Mouse (Mus musculus): ENCODE measurements at regions not wholly inside any gene's neighbourhood (a gene's known extent, or its start where the extent isn't known, plus 50 kb on each side); places are given as distances from the start of the nearest gene placed in this dataset.

GRCm38 (mm10) chr1:189499703-189500102 lies 97.6 kb upstream of the Kcnk2 start:
- Histone ChIP-seq H3K27ac (ENCODE audit: low read depth, low read length) (no peak overlapping the region), H3K9me3 (ENCODE audit: control insufficient read depth) (no peaks in the 10 kb centered on the region), H3K4me3 (ENCODE audit: low read depth, low read length) (no peak overlapping the region), H3K9ac (ENCODE audit: low read depth, low read length) (no peak overlapping the region), H3K36me3 (ENCODE audit: control insufficient read depth, insufficient read depth) (no peaks in the 10 kb centered on the region), H3K4me1 (replicated peaks; ENCODE audit: control insufficient read depth, insufficient read depth, low read length) (no peaks in the 10 kb centered on the region), H3K27me3 (replicated peaks; ENCODE audit: control insufficient read depth, insufficient read depth, low read length) (no peaks in the 10 kb centered on the region), H3K4me2 (replicated peaks; ENCODE audit: low read depth) (0 out of 2 replicates have a peak overlapping the region, but pooled peaks have one; percentile 38)
- ATAC-seq: no peak
- WGBS: 47% methylated on average over 3 of the region's 3 CpGs
- no peak for TF ChIP-seq CTCF (IDR thresholded peaks at IDR 0.05; ENCODE audit: low read depth)

- H3K4me1 ChIP-seq (replicated peaks; ENCODE audit: control insufficient read depth, insufficient read depth, low read length): no peaks in the 10 kb centered on the region
- no peak for TF ChIP-seq CTCF (IDR thresholded peaks at IDR 0.05; ENCODE audit: low read depth)
Measured at GRCm38 (mm10) chr1:189499141-189499540, 97.1 kb upstream of the Kcnk2 start.

GRCm38 (mm10) chr1:189497031-189497430 lies 95.0 kb upstream of the Kcnk2 start:
- Histone ChIP-seq H3K27me3 (replicated peaks; ENCODE audit: control insufficient read depth, insufficient read depth, low read length) (no peaks in the 10 kb centered on the region), H3K27ac (ENCODE audit: low read depth, low read length) (no peak overlapping the region), H3K9ac (ENCODE audit: low read depth, low read length) (no peak overlapping the region), H3K4me1 (replicated peaks; ENCODE audit: control insufficient read depth, insufficient read depth, low read length) (no peaks in the 10 kb centered on the region), H3K9me3 (ENCODE audit: control insufficient read depth) (no peaks in the 10 kb centered on the region), H3K4me3 (ENCODE audit: low read depth, low read length) (no peak overlapping the region), H3K36me3 (ENCODE audit: control insufficient read depth, insufficient read depth) (no peaks in the 10 kb centered on the region), H3K4me2 (replicated peaks; ENCODE audit: low read depth) (no peak overlapping the region)
- no peak for TF ChIP-seq CTCF (IDR thresholded peaks at IDR 0.05; ENCODE audit: low read depth)
- 80% methylated on average over 9 of the region's 9 CpGs for WGBS
- no peak for ATAC-seq

More at GRCm38 (mm10) chr1:189499141-189499540, 97.1 kb upstream of the Kcnk2 start:
- no peaks in the 10 kb centered on the region for H3K27me3 ChIP-seq (replicated peaks; ENCODE audit: control insufficient read depth, insufficient read depth, low read length)
- H3K27ac ChIP-seq (ENCODE audit: low read depth, low read length): no peak overlapping the region
- no peak overlapping the region for H3K9ac ChIP-seq (ENCODE audit: low read depth, low read length)
- no peaks in the 10 kb centered on the region for H3K36me3 ChIP-seq (ENCODE audit: control insufficient read depth, insufficient read depth)
- peak overlapping the region; percentile 38; the same call in 1 of the 2 replicates for H3K4me2 ChIP-seq (replicated peaks; ENCODE audit: low read depth)
- H3K9me3 ChIP-seq (ENCODE audit: control insufficient read depth): no peaks in the 10 kb centered on the region
- no peak overlapping the region for H3K4me3 ChIP-seq (ENCODE audit: low read depth, low read length)
- ATAC-seq: 0 out of 2 replicates have a peak, but pooled peaks have one; percentile 53
- 51% methylated on average over 4 of the region's 4 CpGs for WGBS

GRCm38 (mm10) chr1:189495386-189496150 lies 93.5 kb upstream of the Kcnk2 start:
- ATAC-seq: no peak
- H3K4me3 ChIP-seq (ENCODE audit: low read depth, low read length): no peak overlapping the region
- H3K4me1 ChIP-seq (replicated peaks; ENCODE audit: control insufficient read depth, insufficient read depth, low read length): no peaks in the 10 kb centered on the region
- H3K9me3 ChIP-seq (ENCODE audit: control insufficient read depth): no peaks in the 10 kb centered on the region
- H3K36me3 ChIP-seq (ENCODE audit: control insufficient read depth, insufficient read depth): no peaks in the 10 kb centered on the region
- H3K9ac ChIP-seq (ENCODE audit: low read depth, low read length): no peak overlapping the region
- no peak overlapping the region for H3K4me2 ChIP-seq (replicated peaks; ENCODE audit: low read depth)
- 57% methylated on average over 11 of the region's 11 CpGs for WGBS
- no peaks in the 10 kb centered on the region for H3K27me3 ChIP-seq (replicated peaks; ENCODE audit: control insufficient read depth, insufficient read depth, low read length)
- no peak for TF ChIP-seq CTCF (IDR thresholded peaks at IDR 0.05; ENCODE audit: low read depth)
- no peak overlapping the region for H3K27ac ChIP-seq (ENCODE audit: low read depth, low read length)

DNA sequence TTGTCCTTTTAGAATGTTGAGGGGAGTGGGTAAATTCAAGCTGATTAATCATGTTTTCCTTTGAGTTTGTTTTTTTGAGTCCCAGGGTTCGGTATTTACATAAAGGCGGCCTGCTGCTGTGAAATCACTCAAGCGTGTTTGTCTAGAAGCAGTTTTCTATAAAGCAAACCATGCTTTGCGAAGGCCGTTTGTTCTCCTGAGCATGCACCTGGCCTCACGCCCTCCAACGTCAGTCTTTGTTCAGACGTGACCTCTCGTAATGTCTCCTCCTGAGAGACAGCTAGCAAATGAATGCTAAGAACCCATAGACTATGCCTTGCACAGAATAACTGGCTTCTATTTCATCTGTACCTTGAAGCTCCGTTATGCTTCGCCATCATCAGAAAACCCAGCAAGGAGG lies 92.8 kb upstream of the Kcnk2 start:
- H3K9me3 ChIP-seq (ENCODE audit: control insufficient read depth): no peaks in the 10 kb centered on the region
- no peaks in the 10 kb centered on the region for H3K4me1 ChIP-seq (replicated peaks; ENCODE audit: control insufficient read depth, insufficient read depth, low read length)
- no peak overlapping the region for H3K4me3 ChIP-seq (ENCODE audit: low read depth, low read length)
- H3K4me2 ChIP-seq (replicated peaks; ENCODE audit: low read depth): no peak overlapping the region
- ATAC-seq: no peak
- no peaks in the 10 kb centered on the region for H3K36me3 ChIP-seq (ENCODE audit: control insufficient read depth, insufficient read depth)
- 60% methylated on average over 11 of the region's 11 CpGs for WGBS
- H3K27ac ChIP-seq (ENCODE audit: low read depth, low read length): no peak overlapping the region
- H3K27me3 ChIP-seq (replicated peaks; ENCODE audit: control insufficient read depth, insufficient read depth, low read length): no peaks in the 10 kb centered on the region
- TF ChIP-seq CTCF (IDR thresholded peaks at IDR 0.05; ENCODE audit: low read depth): no peak
- H3K9ac ChIP-seq (ENCODE audit: low read depth, low read length): no peak overlapping the region

DNA sequence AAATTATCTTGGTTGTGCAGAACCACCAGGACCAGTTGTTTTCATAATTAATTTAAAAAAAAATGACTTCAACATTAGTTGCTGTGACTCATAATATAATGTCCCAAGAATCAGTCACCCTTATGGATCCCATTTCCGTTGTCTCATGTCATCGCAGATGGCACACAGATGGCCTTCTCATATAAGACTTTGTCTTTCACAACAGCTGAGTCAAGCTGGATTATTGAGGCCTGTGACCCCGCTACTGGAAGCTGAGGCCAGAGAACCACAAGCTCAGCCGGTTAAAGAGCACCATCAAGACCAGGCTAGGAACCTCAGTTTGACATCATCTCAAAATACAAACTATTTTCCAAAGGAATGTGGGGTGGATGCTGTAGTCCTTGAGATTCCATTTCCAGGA lies 83.3 kb upstream of the Kcnk2 start:
- no peak for TF ChIP-seq CTCF (IDR thresholded peaks at IDR 0.05; ENCODE audit: low read depth)
- H3K4me1 ChIP-seq (replicated peaks; ENCODE audit: control insufficient read depth, insufficient read depth, low read length): no peaks in the 10 kb centered on the region
- 87% methylated on average over 4 of the region's 4 CpGs for WGBS
- H3K4me3 ChIP-seq (ENCODE audit: low read depth, low read length): no peak overlapping the region
- no peaks in the 10 kb centered on the region for H3K27me3 ChIP-seq (replicated peaks; ENCODE audit: control insufficient read depth, insufficient read depth, low read length)
- H3K4me2 ChIP-seq (replicated peaks; ENCODE audit: low read depth): no peak overlapping the region
- ATAC-seq: no peak
- no peak overlapping the region for H3K9ac ChIP-seq (ENCODE audit: low read depth, low read length)
- no peak overlapping the region for H3K27ac ChIP-seq (ENCODE audit: low read depth, low read length)
- no peaks in the 10 kb centered on the region for H3K36me3 ChIP-seq (ENCODE audit: control insufficient read depth, insufficient read depth)
- no peaks in the 10 kb centered on the region for H3K9me3 ChIP-seq (ENCODE audit: control insufficient read depth)

All from intestine, postnatal 0 days (tissue).